Mouse (Mus musculus): ENCODE results near the gene Gm13723. TPM values are rescaled to one million over a fixed set of nuclear protein-coding genes. Genes with fewer than 3 reads are reported as not detected.

Gene Gm13723
- not detected in 2 replicates for polyA plus RNA-seq (2012; rRNA removed)

DNA sequence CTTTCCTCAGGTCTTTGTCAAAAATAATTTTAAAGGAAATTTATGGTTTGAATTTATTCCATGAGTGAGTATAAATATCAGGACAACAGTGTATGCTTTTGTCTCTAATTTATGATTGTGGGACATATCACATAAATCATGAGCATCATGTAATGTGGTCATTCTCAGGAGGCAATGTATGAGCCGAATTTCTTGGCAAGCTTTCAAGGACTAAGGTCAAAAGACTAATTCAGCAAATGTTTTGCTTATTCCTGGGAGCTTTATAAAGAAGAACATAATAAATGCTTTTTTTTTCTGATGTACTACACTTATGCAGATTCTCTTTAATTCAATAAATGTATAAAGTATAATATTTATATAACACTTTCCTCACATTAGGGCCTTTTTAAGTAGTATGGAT, at the start of gene Gm13723:
TSS of gene Gm13723 (minus strand) at position 101 of the 400 bp plus-strand sequence.
- no peak within 1 kb of the TSS for H3K4me3 ChIP-seq (replicated peaks; ENCODE audit: extremely low read depth, low read depth, low read length)
- H3K4me1 ChIP-seq (ENCODE audit: control insufficient read depth, insufficient read depth, low read length) = no peaks in the 10 kb centered on the region
- no peak for DNase-seq
- TF ChIP-seq CTCF (IDR thresholded peaks at IDR 0.05; ENCODE audit: insufficient read depth, low read length) = no peak
- 39% methylated on average over 1 of the region's 1 CpGs for WGBS

DNA sequence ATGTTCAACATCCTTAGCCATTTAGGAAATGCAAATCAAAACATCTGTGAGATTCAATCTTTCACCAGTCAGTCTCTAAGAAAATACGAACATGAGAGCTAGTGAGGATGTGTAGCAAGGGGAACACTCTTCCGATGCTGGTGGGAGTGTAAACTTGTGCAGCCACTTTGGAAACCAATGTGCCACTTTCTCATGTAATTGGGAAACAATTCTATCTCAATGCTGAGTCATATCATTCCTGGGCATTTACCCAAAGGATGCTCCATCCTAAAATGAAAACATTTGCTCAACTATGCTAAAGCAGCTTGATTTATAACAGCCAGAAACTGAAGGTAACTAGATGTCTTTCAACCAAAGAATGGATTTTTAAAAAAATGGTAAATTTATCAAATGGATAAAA, 31.0 kb upstream of the Gm13723 start:
- WGBS = 75% methylated on average over 2 of the region's 2 CpGs
- DNase-seq = no peak
- Histone ChIP-seq H3K4me3 (replicated peaks; ENCODE audit: extremely low read depth, low read depth, low read length) (no peak overlapping the region), H3K4me1 (ENCODE audit: control insufficient read depth, insufficient read depth, low read length) (no peaks in the 10 kb centered on the region)
- TF ChIP-seq CTCF (IDR thresholded peaks at IDR 0.05; ENCODE audit: insufficient read depth, low read length) (no peak), POLR2A (IDR thresholded peaks at IDR 0.05; ENCODE audit: borderline replicate concordance, extremely low read depth, low read depth, low read length) (no peak)

DNA sequence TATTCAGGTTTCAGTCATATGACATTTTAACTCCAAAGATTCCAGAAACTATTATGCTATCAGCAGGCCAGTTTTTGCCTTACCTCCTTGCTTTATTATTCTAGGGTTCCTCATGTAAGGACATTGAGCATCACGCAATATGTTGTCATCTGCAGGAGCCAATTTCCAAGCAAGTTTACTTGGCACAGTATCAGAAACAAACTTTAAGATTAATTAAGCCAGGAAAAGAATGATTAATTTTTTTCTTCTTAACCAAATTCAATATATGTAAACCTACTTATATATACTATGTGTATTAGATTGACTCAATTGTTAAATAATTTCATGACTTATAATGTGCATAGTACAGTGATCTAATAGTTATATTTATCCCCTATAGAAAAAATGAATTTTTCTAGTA, 17.5 kb upstream of the Gm13723 start, which contains the start of gene Olfr1097:
TSS of gene Olfr1097 (minus strand) at position 101 of the 400 bp plus-strand sequence.
- DNase-seq = no peak
- no peak for TF ChIP-seq POLR2A (IDR thresholded peaks at IDR 0.05; ENCODE audit: borderline replicate concordance, extremely low read depth, low read depth, low read length)
- TF ChIP-seq CTCF (IDR thresholded peaks at IDR 0.05; ENCODE audit: insufficient read depth, low read length) = no peak
- 82% methylated on average over 1 of the region's 1 CpGs for WGBS
- Histone ChIP-seq H3K4me1 (ENCODE audit: control insufficient read depth, insufficient read depth, low read length) (no peaks in the 10 kb centered on the region), H3K4me3 (replicated peaks; ENCODE audit: extremely low read depth, low read depth, low read length) (no peak within 1 kb of the TSS)

DNA sequence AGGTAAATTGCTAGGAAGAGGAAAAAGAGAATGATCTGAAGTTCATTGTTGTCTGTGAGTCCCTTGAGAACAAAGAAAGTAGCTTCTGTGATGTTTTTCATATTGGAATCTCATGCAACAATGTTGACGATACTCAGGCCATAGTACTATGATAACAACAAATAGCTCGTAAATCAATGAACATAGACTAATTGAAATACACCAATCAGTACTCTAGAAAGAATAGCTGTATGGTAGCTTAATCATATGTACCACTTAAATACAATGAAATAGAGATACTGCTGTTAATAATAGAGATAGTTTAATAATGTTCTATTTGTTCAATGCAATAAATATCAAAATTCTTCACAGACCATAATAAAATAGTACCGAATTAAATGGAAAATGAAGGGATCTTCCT, 23.0 kb downstream of the Gm13723 start, which contains the start of gene Olfr1095:
TSS of gene Olfr1095 (minus strand) at position 101 of the 400 bp plus-strand sequence.
- no peak for TF ChIP-seq CTCF (IDR thresholded peaks at IDR 0.05; ENCODE audit: insufficient read depth, low read length)
- no peak for TF ChIP-seq POLR2A (IDR thresholded peaks at IDR 0.05; ENCODE audit: borderline replicate concordance, extremely low read depth, low read depth, low read length)
- WGBS = 86% methylated on average over 3 of the region's 3 CpGs
- DNase-seq = no peak
- Histone ChIP-seq H3K4me1 (ENCODE audit: control insufficient read depth, insufficient read depth, low read length) (no peaks in the 10 kb centered on the region), H3K4me3 (replicated peaks; ENCODE audit: extremely low read depth, low read depth, low read length) (no peak within 1 kb of the TSS)

DNA sequence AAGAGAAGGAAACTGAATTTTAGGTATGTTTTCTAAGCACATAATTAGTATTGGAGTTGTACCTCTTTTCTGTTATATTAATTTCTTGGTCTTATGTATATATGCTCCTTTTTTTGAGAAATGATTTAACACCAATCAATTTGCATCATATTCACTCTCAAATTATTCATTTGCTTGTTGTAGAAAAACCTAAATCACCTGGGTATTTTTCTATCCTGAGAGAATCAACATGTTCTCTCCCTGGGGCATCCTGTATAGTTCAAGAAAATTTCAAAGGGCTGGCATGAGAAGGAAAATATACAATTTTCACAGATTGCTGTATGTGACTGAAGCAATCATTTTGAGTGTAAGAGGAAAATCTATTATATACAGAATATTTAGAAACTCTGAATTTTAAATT, 50.2 kb downstream of the Gm13723 start, which contains the start of gene Olfr1094:
TSS of gene Olfr1094 (plus strand) at position 301 of the 400 bp plus-strand sequence.
- DNase-seq = no peak
- no peak within 1 kb of the TSS for H3K4me3 ChIP-seq (replicated peaks; ENCODE audit: extremely low read depth, low read depth, low read length)
- no peaks in the 10 kb centered on the region for H3K4me1 ChIP-seq (ENCODE audit: control insufficient read depth, insufficient read depth, low read length)
- TF ChIP-seq POLR2A (IDR thresholded peaks at IDR 0.05; ENCODE audit: borderline replicate concordance, extremely low read depth, low read depth, low read length) = no peak
- TF ChIP-seq CTCF (IDR thresholded peaks at IDR 0.05; ENCODE audit: insufficient read depth, low read length) = no peak

Other genes starting within 250 kb of the Gm13723 start
- gene Olfr1084, start 235.1 kb downstream of the Gm13723 start, polyA plus RNA-seq (2012; rRNA removed) = not detected in 2 replicates
- not detected in 2 replicates for gene Olfr1085, start 212.8 kb downstream of the Gm13723 start, polyA plus RNA-seq (2012; rRNA removed)
- not detected in 2 replicates for gene Olfr1086, start 194.7 kb downstream of the Gm13723 start, polyA plus RNA-seq (2012; rRNA removed)
- gene Olfr1087, start 176.4 kb downstream of the Gm13723 start, polyA plus RNA-seq (2012; rRNA removed) = not detected in 2 replicates
- gene Olfr1089, start 141.1 kb downstream of the Gm13723 start, polyA plus RNA-seq (2012; rRNA removed) = not detected in 2 replicates
- not detected in 2 replicates for gene Olfr1090, start 115.8 kb downstream of the Gm13723 start, polyA plus RNA-seq (2012; rRNA removed)
- gene Olfr1093, start 92.3 kb downstream of the Gm13723 start, polyA plus RNA-seq (2012; rRNA removed) = not detected in 2 replicates
- not detected in 2 replicates for gene Olfr141, start 64.8 kb downstream of the Gm13723 start, polyA plus RNA-seq (2012; rRNA removed)
- not detected in 2 replicates for gene Olfr1094, start 50.1 kb downstream of the Gm13723 start, polyA plus RNA-seq (2012; rRNA removed)
- not detected in 2 replicates for gene Olfr1095, start 23.1 kb downstream of the Gm13723 start, polyA plus RNA-seq (2012; rRNA removed)
- gene Olfr1097, start 17.4 kb upstream of the Gm13723 start, polyA plus RNA-seq (2012; rRNA removed) = not detected in 2 replicates
- gene Olfr1098, start 49.7 kb upstream of the Gm13723 start, polyA plus RNA-seq (2012; rRNA removed) = not detected in 2 replicates
- gene Olfr1099, start 85.9 kb upstream of the Gm13723 start, polyA plus RNA-seq (2012; rRNA removed) = not detected in 2 replicates
- gene Olfr1100, start 105.2 kb upstream of the Gm13723 start, polyA plus RNA-seq (2012; rRNA removed) = not detected in 2 replicates
- gene Olfr1101, start 116.4 kb upstream of the Gm13723 start, polyA plus RNA-seq (2012; rRNA removed) = not detected in 2 replicates
- gene Olfr1102, start 123.6 kb upstream of the Gm13723 start, polyA plus RNA-seq (2012; rRNA removed) = not detected in 2 replicates
- gene Olfr1104, start 152.3 kb upstream of the Gm13723 start, polyA plus RNA-seq (2012; rRNA removed) = not detected in 2 replicates
- not detected in 2 replicates for gene Olfr1105, start 161.7 kb upstream of the Gm13723 start, polyA plus RNA-seq (2012; rRNA removed)
- not detected in 2 replicates for gene Olfr1106, start 177.5 kb upstream of the Gm13723 start, polyA plus RNA-seq (2012; rRNA removed)
- not detected in 2 replicates for gene Olfr1107, start 201.0 kb upstream of the Gm13723 start, polyA plus RNA-seq (2012; rRNA removed)
- not detected in 2 replicates for gene Olfr1109, start 221.2 kb upstream of the Gm13723 start, polyA plus RNA-seq (2012; rRNA removed)
- gene Olfr259, start 239.8 kb upstream of the Gm13723 start, polyA plus RNA-seq (2012; rRNA removed) = not detected in 2 replicates

Measured in lung, adult 2 months (tissue).